Mouse (Mus musculus): Measurements from ENCODE around the gene Ralgapb. TPM values are rescaled to one million over a fixed set of nuclear protein-coding genes. Genes with fewer than 3 reads are reported as not detected.

Ralgapb gene
- total and polyA plus RNA-seq, 2 experiments from 2014 or later, result 17.8 to 66.1 TPM

DNA sequence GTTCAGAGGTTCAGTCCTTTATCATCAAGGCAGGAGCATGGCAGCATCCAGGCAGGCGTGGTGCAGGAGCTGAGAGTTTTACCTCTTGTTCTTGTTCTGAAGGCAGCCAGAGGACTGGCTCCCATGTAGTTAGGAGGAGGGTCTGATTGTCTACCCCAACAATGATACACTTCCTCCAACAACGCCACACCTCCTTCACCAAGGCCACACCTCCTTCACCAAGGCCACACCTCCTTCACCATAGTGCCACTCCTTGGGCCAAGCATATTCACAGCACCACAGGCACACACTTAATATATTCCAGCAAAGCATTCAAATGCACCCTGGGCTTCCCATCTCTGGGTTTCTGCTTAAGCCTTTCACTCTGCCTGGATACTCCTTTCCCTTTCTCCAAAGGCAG is 135.6 kb downstream of the Ralgapb start:
- 81% methylated on average over 2 of the region's 2 CpGs for WGBS
- no peaks in the 10 kb centered on the region for H3K9me3 ChIP-seq (ENCODE audit: low read length)
- no peak overlapping the region for H3K4me3 ChIP-seq (ENCODE audit: low read length)
- no peak for TF ChIP-seq CTCF (IDR thresholded peaks at IDR 0.05; ENCODE audit: low read depth)
- H3K4me2 ChIP-seq (ENCODE audit: low read depth, low read length), result no peak overlapping the region
- ATAC-seq, result no peak
- H3K27me3 ChIP-seq (ENCODE audit: insufficient read depth, low read length), result no peaks in the 10 kb centered on the region
- no peak overlapping the region for H3K27ac ChIP-seq
- H3K9ac ChIP-seq (replicated peaks; ENCODE audit: low read length), result no peak overlapping the region
- DNase-seq (ENCODE audit: low spot score), result no peak
- H3K36me3 ChIP-seq (ENCODE audit: insufficient read depth, low read length), result no peaks in the 10 kb centered on the region
- no peaks in the 10 kb centered on the region for H3K4me1 ChIP-seq (ENCODE audit: insufficient read depth, low read length)

DNA sequence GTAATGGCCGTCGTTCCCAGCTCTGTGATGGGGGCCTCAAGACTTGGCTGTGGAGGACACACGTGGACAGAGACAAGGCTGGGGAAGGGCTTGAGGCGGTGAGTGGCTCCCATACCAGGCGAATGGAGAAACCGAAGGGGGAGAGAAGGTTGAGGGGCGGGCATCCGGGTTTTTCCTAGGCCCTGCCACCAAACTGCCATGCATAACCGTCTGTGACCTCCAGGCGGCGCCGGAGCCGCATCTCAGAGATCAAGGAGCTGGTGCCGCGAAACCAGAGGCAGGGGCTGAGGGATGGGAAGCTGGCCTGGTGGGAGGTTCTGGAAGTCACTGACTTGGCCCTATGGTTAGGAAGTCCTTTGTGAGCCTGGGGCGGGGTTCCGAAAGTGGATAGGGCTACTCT is 137.1 kb downstream of the Ralgapb start:
- no peak overlapping the region for H3K4me2 ChIP-seq (ENCODE audit: low read depth, low read length)
- H3K9ac ChIP-seq (replicated peaks; ENCODE audit: low read length), result peak overlapping the region; percentile 31
- peak; percentile 98 for TF ChIP-seq CTCF (IDR thresholded peaks at IDR 0.05; ENCODE audit: low read depth)
- no peak overlapping the region for H3K4me3 ChIP-seq (ENCODE audit: low read length)
- H3K9me3 ChIP-seq (ENCODE audit: low read length), result no peaks in the 10 kb centered on the region
- DNase-seq (ENCODE audit: low spot score) (peak; percentile 94), ATAC-seq (peak; percentile 84)
- 1% methylated on average over 17 of the region's 17 CpGs for WGBS
- H3K4me1 ChIP-seq (ENCODE audit: insufficient read depth, low read length), result no peaks in the 10 kb centered on the region
- no peaks in the 10 kb centered on the region for H3K36me3 ChIP-seq (ENCODE audit: insufficient read depth, low read length)
- H3K27me3 ChIP-seq (ENCODE audit: insufficient read depth, low read length), result no peaks in the 10 kb centered on the region
- H3K27ac ChIP-seq, result no peak overlapping the region

Other genes starting within 250 kb of the Ralgapb start
- gene D630003M21Rik, start 180.6 kb upstream of the Ralgapb start, total RNA-seq (2014; rRNA removed), result 6.0 and 7.8 TPM in 2 replicates
- 1.8 and 2.3 TPM in 2 replicates for gene D630003M21Rik, start 180.6 kb upstream of the Ralgapb start, polyA plus RNA-seq (2015; fragmentation: Nextera tagmentation; extraction: Ambion mirVana)
- gene Bpi, start 151.8 kb upstream of the Ralgapb start, total RNA-seq (2014; rRNA removed), result not detected in 2 replicates
- not detected in 2 replicates for gene Bpi, start 151.8 kb upstream of the Ralgapb start, polyA plus RNA-seq (2015; fragmentation: Nextera tagmentation; extraction: Ambion mirVana)
- gene Lbp, start 103.4 kb upstream of the Ralgapb start, total RNA-seq (2014; rRNA removed), result 6.0 and 10.4 TPM in 2 replicates
- gene Lbp, start 103.4 kb upstream of the Ralgapb start, polyA plus RNA-seq (2015; fragmentation: Nextera tagmentation; extraction: Ambion mirVana), result 10.3 and 13.2 TPM in 2 replicates
- gene Snhg11, start 34.2 kb upstream of the Ralgapb start, total RNA-seq (2014; rRNA removed), result 134 and 169 TPM in 2 replicates
- gene Snhg11, start 34.2 kb upstream of the Ralgapb start, polyA plus RNA-seq (2015; fragmentation: Nextera tagmentation; extraction: Ambion mirVana), result 521 and 663 TPM in 2 replicates
- gene Adig, start 92.8 kb downstream of the Ralgapb start, total RNA-seq (2014; rRNA removed), result not detected in 2 replicates
- gene Adig, start 92.8 kb downstream of the Ralgapb start, polyA plus RNA-seq (2015; fragmentation: Nextera tagmentation; extraction: Ambion mirVana), result not detected in 2 replicates
- gene Arhgap40, start 102.9 kb downstream of the Ralgapb start, total RNA-seq (2014; rRNA removed), result 1.4 and 2.4 TPM in 2 replicates
- 0.64 and 1.0 TPM in 2 replicates for gene Arhgap40, start 102.9 kb downstream of the Ralgapb start, polyA plus RNA-seq (2015; fragmentation: Nextera tagmentation; extraction: Ambion mirVana)
- gene Slc32a1, start 200.9 kb downstream of the Ralgapb start, total RNA-seq (2014; rRNA removed), result 70.4 and 79.8 TPM in 2 replicates
- gene Slc32a1, start 200.9 kb downstream of the Ralgapb start, polyA plus RNA-seq (2015; fragmentation: Nextera tagmentation; extraction: Ambion mirVana), result 16.5 and 16.7 TPM in 2 replicates
- 18.0 and 25.4 TPM in 2 replicates for gene Actr5, start 215.0 kb downstream of the Ralgapb start, total RNA-seq (2014; rRNA removed)
- gene Actr5, start 215.0 kb downstream of the Ralgapb start, polyA plus RNA-seq (2015; fragmentation: Nextera tagmentation; extraction: Ambion mirVana), result 8.0 and 8.6 TPM in 2 replicates